Mouse (Mus musculus) liver, embryonic 12.5 days (tissue): ENCODE data around the gene Nfia. TPM values are rescaled to one million over a fixed set of nuclear protein-coding genes. Genes with fewer than 3 reads are reported as not detected.

Experiments used
- ATAC-seq: fragments of 200-750 bp; cut with Nextera tagmentation; 2 replicates; pipeline ENCODE4 v1.8.0; 2017; ENCODE audit warnings: moderate number of reproducible peaks, mild to moderate bottlenecking, moderate library complexity
- H3K27ac ChIP-seq: fragments of 300-500 bp; sonication (generic); 2 replicates; pipeline ENCODE4 v1.5.1; 2016; ENCODE audit warnings: mild to moderate bottlenecking
- H3K27me3 ChIP-seq: fragments of 300-500 bp; sonication (generic); replicated peaks from 2 replicates; pipeline ENCODE4 v1.6.1; 2016; ENCODE audit warnings: mild to moderate bottlenecking, moderate library complexity
- H3K36me3 ChIP-seq: fragments of 300-500 bp; sonication (generic); 2 replicates; pipeline ENCODE4 v1.6.1; 2016; ENCODE audit warnings: mild to moderate bottlenecking, moderate library complexity
- H3K4me1 ChIP-seq: fragments of 300-500 bp; sonication (generic); 2 replicates; pipeline ENCODE4 v1.6.1; 2016
- H3K4me2 ChIP-seq: fragments of 300-500 bp; sonication (generic); 2 replicates; pipeline ENCODE4 v1.6.1; 2016; ENCODE audit warnings: mild to moderate bottlenecking, moderate library complexity
- H3K4me3 ChIP-seq: fragments of 300-500 bp; sonication (generic); 2 replicates; pipeline ENCODE4 v1.5.1; 2016; ENCODE audit warnings: mild to moderate bottlenecking, moderate library complexity
- H3K9ac ChIP-seq: fragments of 300-500 bp; sonication (generic); 2 replicates; pipeline ENCODE4 v1.6.1; 2016; ENCODE audit warnings: mild to moderate bottlenecking, moderate library complexity
- H3K9me3 ChIP-seq: fragments of 300-500 bp; sonication (generic); replicated peaks from 2 replicates; pipeline ENCODE4 v1.6.1; 2016; ENCODE audit warnings: mild to moderate bottlenecking, moderate library complexity
- WGBS: fragments of 180-500 bp; shearing (Covaris S2); methylation state at CpG from one replicate; pipeline ENCODE4 v1.1.7; 2016; ENCODE audit not compliant: insufficient replicate concordance; 5-methylcytosine and 5-hydroxymethylcytosine counted together
- polyA plus RNA-seq: library from polyadenylated mRNA; unstranded; fragments of >200 nt; fragmentation: Nextera tagmentation; extraction: Ambion mirVana; gene quantifications from 2 replicates; pipeline ENCODE4 v1.2.1, GENCODE M21; 2016

Gene Nfia
- polyA plus RNA-seq, 1 experiment from 2014 or later = 3.8 TPM

- Histone ChIP-seq H3K9ac (peak within 1 kb of the TSS; percentile 74), H3K4me2 (peak within 1 kb of the TSS; percentile 75), H3K4me3 (peak within 1 kb of the TSS; percentile 64), H3K9me3 (no peaks in the 10 kb centered on the region), H3K4me1 (peaks cover 18% of the 10 kb centered on the region), H3K36me3 (no peaks in the 10 kb centered on the region), H3K27me3 (peaks cover 74% of the 10 kb centered on the region), H3K27ac (peak within 1 kb of the TSS; percentile 56)
- WGBS = 1% methylated on average over 35 of the region's 37 CpGs
- ATAC-seq = peak; percentile 56
These were observed 5.2 kb downstream of the Nfia start, which contains the start of gene E130114P18Rik for GRCm38 (mm10) chr4:97777706-97778176. Gene E130114P18Rik, minus strand, starts transcription at chr4:97778078.

GRCm38 (mm10) chr4:97778211-97779002, 5.9 kb downstream of the Nfia start:
- Histone ChIP-seq H3K4me3 (peak overlapping the region; percentile 64), H3K27me3 (peaks cover 77% of the 10 kb centered on the region), H3K9me3 (no peaks in the 10 kb centered on the region), H3K4me1 (peaks cover 18% of the 10 kb centered on the region), H3K4me2 (peak overlapping the region; percentile 75), H3K36me3 (peaks cover 5% of the 10 kb centered on the region; the same call in 1 of the 2 replicates), H3K9ac (peak overlapping the region; percentile 74), H3K27ac (peak overlapping the region; percentile 41)
- under 1% methylated on average over 92 of the region's 94 CpGs for WGBS
- ATAC-seq = no peak

GRCm38 (mm10) chr4:97779003-97779930, 6.7 kb downstream of the Nfia start:
- Histone ChIP-seq H3K4me2 (peak overlapping the region; percentile 75), H3K4me1 (peaks cover 18% of the 10 kb centered on the region), H3K27ac (no peak overlapping the region), H3K9me3 (no peaks in the 10 kb centered on the region), H3K4me3 (peak overlapping the region; percentile 64), H3K9ac (peak overlapping the region; percentile 74), H3K27me3 (peaks cover 79% of the 10 kb centered on the region), H3K36me3 (peaks cover 8% of the 10 kb centered on the region; the same call in 1 of the 2 replicates)
- WGBS = 21% methylated on average over 18 of the region's 18 CpGs
- ATAC-seq = no peak

GRCm38 (mm10) chr4:97780024-97780423, 7.5 kb downstream of the Nfia start:
- no peaks in the 10 kb centered on the region for H3K9me3 ChIP-seq
- 57% methylated on average over 7 of the region's 7 CpGs for WGBS
- peaks cover 17% of the 10 kb centered on the region for H3K4me1 ChIP-seq
- no peak for ATAC-seq
- H3K9ac ChIP-seq = no peak overlapping the region
- H3K36me3 ChIP-seq = peaks cover 8% of the 10 kb centered on the region; the same call in 1 of the 2 replicates
- H3K4me3 ChIP-seq = no peak overlapping the region
- H3K4me2 ChIP-seq = no peak overlapping the region
- H3K27me3 ChIP-seq = peaks cover 73% of the 10 kb centered on the region
- H3K27ac ChIP-seq = no peak overlapping the region

GRCm38 (mm10) chr4:97780666-97781435, 8.3 kb downstream of the Nfia start:
- no peaks in the 10 kb centered on the region for H3K9me3 ChIP-seq
- H3K9ac ChIP-seq = no peak overlapping the region
- H3K4me2 ChIP-seq = no peak overlapping the region
- peaks cover 8% of the 10 kb centered on the region; the same call in 1 of the 2 replicates for H3K36me3 ChIP-seq
- H3K27me3 ChIP-seq = peaks cover 71% of the 10 kb centered on the region
- peaks cover 15% of the 10 kb centered on the region for H3K4me1 ChIP-seq
- no peak overlapping the region for H3K4me3 ChIP-seq
- ATAC-seq = no peak
- no peak overlapping the region for H3K27ac ChIP-seq
- 66% methylated on average over 7 of the region's 7 CpGs for WGBS

GRCm38 (mm10) chr4:97782069-97782468, 9.5 kb downstream of the Nfia start:
- 64% methylated on average over 3 of the region's 3 CpGs for WGBS

DNA sequence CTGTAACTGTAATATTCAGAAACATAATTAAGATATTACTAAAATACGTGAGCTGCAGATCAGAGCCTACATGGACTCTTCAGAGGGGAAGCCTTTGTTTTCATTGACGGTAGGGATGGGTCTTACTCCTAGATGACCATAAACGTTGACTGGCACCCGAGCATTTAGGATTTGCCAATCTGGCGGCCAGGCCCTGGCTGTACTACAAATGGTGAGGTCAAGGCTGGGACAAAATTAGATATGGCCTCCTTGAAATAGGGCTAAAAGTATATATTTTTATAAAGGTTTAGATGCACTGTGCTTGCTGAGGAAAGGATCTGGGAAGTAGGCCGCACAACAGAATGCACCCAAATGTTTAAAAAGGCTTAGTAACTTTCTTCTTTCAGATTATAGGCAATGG, 10.0 kb downstream of the Nfia start:
- no peak overlapping the region for H3K27ac ChIP-seq
- H3K27me3 ChIP-seq = peaks cover 62% of the 10 kb centered on the region
- ATAC-seq = no peak
- H3K9me3 ChIP-seq = no peaks in the 10 kb centered on the region
- 77% methylated on average over 6 of the region's 6 CpGs for WGBS
- H3K36me3 ChIP-seq = peaks cover 8% of the 10 kb centered on the region; the same call in 1 of the 2 replicates
- H3K9ac ChIP-seq = no peak overlapping the region
- H3K4me2 ChIP-seq = no peak overlapping the region
- H3K4me3 ChIP-seq = no peak overlapping the region
- peaks cover 9% of the 10 kb centered on the region for H3K4me1 ChIP-seq

More at GRCm38 (mm10) chr4:97782069-97782468, 9.5 kb downstream of the Nfia start:
- Histone ChIP-seq H3K27me3 (peaks cover 63% of the 10 kb centered on the region), H3K27ac (no peak overlapping the region), H3K36me3 (peaks cover 8% of the 10 kb centered on the region; the same call in 1 of the 2 replicates), H3K4me1 (peaks cover 12% of the 10 kb centered on the region), H3K9ac (no peak overlapping the region), H3K4me2 (no peak overlapping the region), H3K9me3 (no peaks in the 10 kb centered on the region), H3K4me3 (no peak overlapping the region)
- no peak for ATAC-seq

- 86% methylated on average over 26 of the region's 26 CpGs for WGBS
- Histone ChIP-seq H3K36me3 (peaks cover 8% of the 10 kb centered on the region; the same call in 1 of the 2 replicates), H3K9ac (no peak overlapping the region), H3K27ac (no peak overlapping the region), H3K4me2 (no peak overlapping the region), H3K9me3 (no peaks in the 10 kb centered on the region), H3K4me1 (peaks cover 5% of the 10 kb centered on the region), H3K27me3 (peaks cover 54% of the 10 kb centered on the region), H3K4me3 (no peak overlapping the region)
- ATAC-seq = no peak
These were observed 10.7 kb downstream of the Nfia start for GRCm38 (mm10) chr4:97783073-97783879.

GRCm38 (mm10) chr4:97784236-97784635, 11.7 kb downstream of the Nfia start:
- peaks cover 8% of the 10 kb centered on the region; the same call in 1 of the 2 replicates for H3K36me3 ChIP-seq
- WGBS = 83% methylated on average over 11 of the region's 11 CpGs
- no peak overlapping the region for H3K4me2 ChIP-seq
- H3K9ac ChIP-seq = no peak overlapping the region
- no peak overlapping the region for H3K27ac ChIP-seq
- H3K4me3 ChIP-seq = no peak overlapping the region
- H3K27me3 ChIP-seq = peaks cover 44% of the 10 kb centered on the region
- ATAC-seq = no peak
- no peaks in the 10 kb centered on the region for H3K9me3 ChIP-seq
- H3K4me1 ChIP-seq = no peaks in the 10 kb centered on the region

DNA sequence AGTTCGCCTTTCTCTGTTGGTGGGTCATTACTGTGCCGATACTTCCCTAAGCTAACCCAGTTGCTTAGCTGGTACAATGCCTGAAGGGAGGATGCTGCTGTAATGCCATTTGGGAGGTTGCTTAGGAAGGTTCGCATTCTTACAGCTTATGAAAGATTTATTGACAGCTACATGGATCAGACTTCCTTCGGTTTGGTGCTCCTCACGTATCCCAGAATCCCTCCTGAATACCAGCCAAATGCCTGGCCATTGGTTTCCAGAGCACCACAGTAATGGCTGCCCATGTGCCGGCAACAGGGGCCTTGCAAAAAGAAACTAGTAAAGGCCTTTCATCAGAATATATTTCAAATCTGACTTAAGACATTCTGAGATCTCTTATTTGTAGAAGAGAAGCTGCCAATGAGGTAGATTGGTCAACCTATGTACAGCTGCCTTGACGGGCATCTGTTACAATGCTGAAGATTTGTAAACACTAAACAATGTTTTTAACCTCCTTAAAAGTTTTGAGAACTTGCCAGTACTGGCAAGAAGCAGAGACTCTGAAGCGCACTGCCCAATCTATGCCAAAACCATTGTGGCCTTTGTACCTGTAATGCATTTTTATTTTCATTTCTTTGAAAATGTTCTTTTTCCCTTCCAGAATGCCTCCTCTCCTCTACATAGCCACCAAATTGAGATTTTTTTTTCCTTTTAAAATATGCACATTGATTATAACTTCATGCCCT, 13.2 kb downstream of the Nfia start:
- Histone ChIP-seq H3K4me1 (no peaks in the 10 kb centered on the region), H3K4me3 (no peak overlapping the region), H3K36me3 (peaks cover 8% of the 10 kb centered on the region; the same call in 1 of the 2 replicates), H3K9me3 (no peaks in the 10 kb centered on the region), H3K27ac (no peak overlapping the region), H3K9ac (no peak overlapping the region), H3K4me2 (no peak overlapping the region), H3K27me3 (peaks cover 40% of the 10 kb centered on the region)
- 76% methylated on average over 8 of the region's 8 CpGs for WGBS
- ATAC-seq = no peak
